Mouse (Mus musculus): ENCODE results near the gene Itpkb. TPM values are rescaled to one million over a fixed set of nuclear protein-coding genes. Genes with fewer than 3 reads are reported as not detected.

The Itpkb gene
- polyA plus RNA-seq, 1 experiment = 14.9 TPM

GRCm38 (mm10) chr1:180328794-180329665 is 1.3 kb upstream of the Itpkb start:
- WGBS = 24% methylated on average over 12 of the region's 12 CpGs
- peak; percentile 73 for DNase-seq
- Histone ChIP-seq H3K4me3 (ENCODE audit: insufficient read depth, low read depth, low read length) (peak overlapping the region; percentile 17; the same call in 1 of the 2 replicates), H3K27me3 (replicated peaks; ENCODE audit: control insufficient read depth, insufficient read depth, low read length) (no peaks in the 10 kb centered on the region), H3K4me1 (ENCODE audit: control insufficient read depth, insufficient read depth, low read length) (peaks cover 7% of the 10 kb centered on the region), H3K27ac (ENCODE audit: insufficient read depth, low read depth, low read length) (peak overlapping the region; percentile 76), H3K36me3 (ENCODE audit: control insufficient read depth, insufficient read depth, low read length) (peaks cover 2% of the 10 kb centered on the region; the same call in 1 of the 2 replicates)
- TF ChIP-seq POLR2A (IDR thresholded peaks at IDR 0.05; ENCODE audit: low read depth, low read length) (no peak), CTCF (conservative IDR thresholded peaks at IDR 0.05; ENCODE audit: insufficient read depth, insufficient read length, low read depth, low read length) (no peak)

GRCm38 (mm10) chr1:180329706-180330105 is 579 bp upstream of the Itpkb start:
- Histone ChIP-seq H3K36me3 (ENCODE audit: control insufficient read depth, insufficient read depth, low read length) (peaks cover 2% of the 10 kb centered on the region; the same call in 1 of the 2 replicates), H3K27me3 (replicated peaks; ENCODE audit: control insufficient read depth, insufficient read depth, low read length) (no peaks in the 10 kb centered on the region), H3K27ac (ENCODE audit: insufficient read depth, low read depth, low read length) (peak overlapping the region; percentile 76), H3K4me3 (ENCODE audit: insufficient read depth, low read depth, low read length) (0 out of 2 replicates have a peak overlapping the region, but pooled peaks have one; percentile 17), H3K4me1 (ENCODE audit: control insufficient read depth, insufficient read depth, low read length) (peaks cover 10% of the 10 kb centered on the region)
- TF ChIP-seq POLR2A (IDR thresholded peaks at IDR 0.05; ENCODE audit: low read depth, low read length) (no peak), CTCF (conservative IDR thresholded peaks at IDR 0.05; ENCODE audit: insufficient read depth, insufficient read length, low read depth, low read length) (no peak)
- WGBS = 25% methylated on average over 6 of the region's 6 CpGs
- no peak for DNase-seq

GRCm38 (mm10) chr1:180330707-180331545 is 641 bp downstream of the Itpkb start:
- H3K4me1 ChIP-seq (ENCODE audit: control insufficient read depth, insufficient read depth, low read length) = peaks cover 13% of the 10 kb centered on the region
- peak overlapping the region; percentile 97 for H3K27ac ChIP-seq (ENCODE audit: insufficient read depth, low read depth, low read length)
- peaks cover 2% of the 10 kb centered on the region; the same call in 1 of the 2 replicates for H3K36me3 ChIP-seq (ENCODE audit: control insufficient read depth, insufficient read depth, low read length)
- H3K4me3 ChIP-seq (ENCODE audit: insufficient read depth, low read depth, low read length) = peak overlapping the region; percentile 97
- under 1% methylated on average over 53 of the region's 58 CpGs for WGBS
- DNase-seq = peak; percentile 50
- no peaks in the 10 kb centered on the region for H3K27me3 ChIP-seq (replicated peaks; ENCODE audit: control insufficient read depth, insufficient read depth, low read length)
- TF ChIP-seq CTCF (conservative IDR thresholded peaks at IDR 0.05; ENCODE audit: insufficient read depth, insufficient read length, low read depth, low read length) (no peak), POLR2A (IDR thresholded peaks at IDR 0.05; ENCODE audit: low read depth, low read length) (no peak)

- TF ChIP-seq CTCF (conservative IDR thresholded peaks at IDR 0.05; ENCODE audit: insufficient read depth, insufficient read length, low read depth, low read length) (no peak), POLR2A (IDR thresholded peaks at IDR 0.05; ENCODE audit: low read depth, low read length) (no peak)
Measured at GRCm38 (mm10) chr1:180331546-180332075, 1.3 kb downstream of the Itpkb start.

DNA sequence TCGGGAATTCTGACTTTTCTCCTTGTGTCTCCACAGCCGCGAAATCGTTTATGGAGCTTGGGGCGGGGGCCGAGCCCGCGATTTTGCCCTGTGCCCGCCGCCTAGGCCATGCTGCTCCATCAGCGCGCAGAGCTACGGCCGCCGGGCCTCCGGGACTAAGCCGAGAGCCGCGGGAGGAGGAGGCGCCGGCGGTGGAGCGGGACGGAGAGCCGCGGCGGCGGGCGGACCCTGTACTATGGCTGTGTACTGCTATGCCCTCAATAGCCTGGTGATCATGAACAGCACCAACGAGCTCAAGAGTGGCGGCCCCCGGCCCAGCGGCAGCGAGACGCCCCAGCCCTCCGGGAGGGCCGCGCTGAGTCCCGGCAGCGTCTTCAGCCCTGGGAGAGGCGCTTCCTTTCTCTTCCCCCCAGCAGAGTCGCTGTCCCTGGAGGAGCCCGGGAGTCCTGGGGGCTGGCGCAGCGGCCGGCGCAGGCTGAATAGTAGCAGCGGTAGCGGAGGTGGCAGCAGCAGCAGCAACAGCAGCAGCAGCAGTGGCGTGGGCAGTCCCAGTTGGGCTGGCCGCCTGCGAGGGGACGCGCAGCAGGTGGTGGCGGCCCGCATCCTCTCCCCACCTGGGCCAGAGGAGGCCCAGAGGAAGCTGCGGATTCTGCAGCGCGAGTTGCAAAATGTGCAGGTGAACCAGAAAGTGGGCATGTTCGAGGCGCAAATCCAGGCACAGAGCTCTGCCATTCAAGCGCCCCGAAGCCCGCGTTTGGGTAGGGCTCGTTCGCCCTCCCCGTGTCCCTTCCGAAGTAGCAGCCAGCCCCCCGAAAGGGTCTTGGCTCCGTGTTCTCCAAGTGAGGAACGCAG is 2.0 kb downstream of the Itpkb start:
- Histone ChIP-seq H3K4me3 (ENCODE audit: insufficient read depth, low read depth, low read length) (peak overlapping the region; percentile 97), H3K4me1 (ENCODE audit: control insufficient read depth, insufficient read depth, low read length) (peaks cover 19% of the 10 kb centered on the region), H3K27me3 (replicated peaks; ENCODE audit: control insufficient read depth, insufficient read depth, low read length) (no peaks in the 10 kb centered on the region), H3K27ac (ENCODE audit: insufficient read depth, low read depth, low read length) (peak overlapping the region; percentile 58), H3K36me3 (ENCODE audit: control insufficient read depth, insufficient read depth, low read length) (peaks cover 2% of the 10 kb centered on the region; the same call in 1 of the 2 replicates)
- 14% methylated on average over 72 of the region's 72 CpGs for WGBS
- DNase-seq = peak; percentile 57
- TF ChIP-seq CTCF (conservative IDR thresholded peaks at IDR 0.05; ENCODE audit: insufficient read depth, insufficient read length, low read depth, low read length) (no peak), POLR2A (IDR thresholded peaks at IDR 0.05; ENCODE audit: low read depth, low read length) (no peak)

More at GRCm38 (mm10) chr1:180331546-180332075, 1.3 kb downstream of the Itpkb start:
- H3K27ac ChIP-seq (ENCODE audit: insufficient read depth, low read depth, low read length) = peak overlapping the region; percentile 58
- H3K36me3 ChIP-seq (ENCODE audit: control insufficient read depth, insufficient read depth, low read length) = peaks cover 2% of the 10 kb centered on the region; the same call in 1 of the 2 replicates
- H3K4me1 ChIP-seq (ENCODE audit: control insufficient read depth, insufficient read depth, low read length) = peaks cover 18% of the 10 kb centered on the region
- 6% methylated on average over 21 of the region's 21 CpGs for WGBS
- peak; percentile 62 for DNase-seq
- H3K4me3 ChIP-seq (ENCODE audit: insufficient read depth, low read depth, low read length) = peak overlapping the region; percentile 97
- no peaks in the 10 kb centered on the region for H3K27me3 ChIP-seq (replicated peaks; ENCODE audit: control insufficient read depth, insufficient read depth, low read length)

GRCm38 (mm10) chr1:180332928-180333440 is 2.7 kb downstream of the Itpkb start:
- H3K27ac ChIP-seq (ENCODE audit: insufficient read depth, low read depth, low read length) = peak overlapping the region; percentile 48

More at GRCm38 (mm10) chr1:180332928-180333440, 2.7 kb downstream of the Itpkb start:
- no peaks in the 10 kb centered on the region for H3K27me3 ChIP-seq (replicated peaks; ENCODE audit: control insufficient read depth, insufficient read depth, low read length)
- TF ChIP-seq CTCF (conservative IDR thresholded peaks at IDR 0.05; ENCODE audit: insufficient read depth, insufficient read length, low read depth, low read length) (no peak), POLR2A (IDR thresholded peaks at IDR 0.05; ENCODE audit: low read depth, low read length) (no peak)
- peaks cover 2% of the 10 kb centered on the region; the same call in 1 of the 2 replicates for H3K36me3 ChIP-seq (ENCODE audit: control insufficient read depth, insufficient read depth, low read length)
- H3K4me3 ChIP-seq (ENCODE audit: insufficient read depth, low read depth, low read length) = peak overlapping the region; percentile 97
- 64% methylated on average over 14 of the region's 14 CpGs for WGBS
- DNase-seq = no peak
- H3K4me1 ChIP-seq (ENCODE audit: control insufficient read depth, insufficient read depth, low read length) = peaks cover 19% of the 10 kb centered on the region
